Mouse (Mus musculus) lung, embryonic 15.5 days (tissue): Measurements from ENCODE around the gene Ubxn11. TPM values are rescaled to one million over a fixed set of nuclear protein-coding genes. Genes with fewer than 3 reads are reported as not detected.

ENCODE experiments used
- ATAC-seq: fragments of 200-750 bp; cut with Nextera tagmentation; 2 replicates; pipeline ENCODE4 v1.8.0; 2017; ENCODE audit warnings: moderate number of reproducible peaks, borderline replicate concordance; ENCODE audit not compliant: low FRiP score, low TSS enrichment; ENCODE audit errors: extremely low read depth
- H3K27ac ChIP-seq: fragments of 300-500 bp; sonication (generic); 2 replicates; pipeline ENCODE4 v1.5.1; 2015; ENCODE audit warnings: moderate library complexity, mild to moderate bottlenecking, inconsistent platforms
- H3K27me3 ChIP-seq: fragments of 300-500 bp; sonication (generic); 2 replicates; pipeline ENCODE4 v1.6.1; 2015; ENCODE audit warnings: inconsistent platforms
- H3K36me3 ChIP-seq: fragments of 300-500 bp; sonication (generic); 2 replicates; pipeline ENCODE4 v1.6.1; 2015; ENCODE audit warnings: inconsistent platforms
- H3K4me1 ChIP-seq: fragments of 300-500 bp; sonication (generic); 2 replicates; pipeline ENCODE4 v1.6.1; 2015; ENCODE audit warnings: inconsistent platforms
- H3K4me2 ChIP-seq: fragments of 300-500 bp; sonication (generic); 2 replicates; pipeline ENCODE4 v1.6.1; 2015; ENCODE audit warnings: inconsistent platforms, mild to moderate bottlenecking, moderate library complexity
- H3K4me3 ChIP-seq: fragments of 300-500 bp; sonication (generic); 2 replicates; pipeline ENCODE4 v1.5.1; 2015; ENCODE audit warnings: mild to moderate bottlenecking, inconsistent platforms
- H3K9ac ChIP-seq: fragments of 300-500 bp; sonication (generic); 2 replicates; pipeline ENCODE4 v1.6.1; 2015; ENCODE audit warnings: inconsistent platforms
- H3K9me3 ChIP-seq: fragments of 300-500 bp; sonication (generic); 2 replicates; pipeline ENCODE4 v1.6.1; 2016; ENCODE audit warnings: inconsistent platforms
- WGBS: fragments of 180-500 bp; shearing (Covaris S2); methylation state at CpG from one replicate; pipeline ENCODE4 v1.1.7; 2015; 5-methylcytosine and 5-hydroxymethylcytosine counted together
- polyA plus RNA-seq: library from polyadenylated mRNA; unstranded; fragments of >200 nt; fragmentation: Nextera tagmentation; extraction: Ambion mirVana; gene quantifications from 2 replicates; pipeline ENCODE4 v1.2.1, GENCODE M21; 2015

Gene Ubxn11
- polyA plus RNA-seq, 1 experiment from 2014 or later = 9.1 TPM

DNA sequence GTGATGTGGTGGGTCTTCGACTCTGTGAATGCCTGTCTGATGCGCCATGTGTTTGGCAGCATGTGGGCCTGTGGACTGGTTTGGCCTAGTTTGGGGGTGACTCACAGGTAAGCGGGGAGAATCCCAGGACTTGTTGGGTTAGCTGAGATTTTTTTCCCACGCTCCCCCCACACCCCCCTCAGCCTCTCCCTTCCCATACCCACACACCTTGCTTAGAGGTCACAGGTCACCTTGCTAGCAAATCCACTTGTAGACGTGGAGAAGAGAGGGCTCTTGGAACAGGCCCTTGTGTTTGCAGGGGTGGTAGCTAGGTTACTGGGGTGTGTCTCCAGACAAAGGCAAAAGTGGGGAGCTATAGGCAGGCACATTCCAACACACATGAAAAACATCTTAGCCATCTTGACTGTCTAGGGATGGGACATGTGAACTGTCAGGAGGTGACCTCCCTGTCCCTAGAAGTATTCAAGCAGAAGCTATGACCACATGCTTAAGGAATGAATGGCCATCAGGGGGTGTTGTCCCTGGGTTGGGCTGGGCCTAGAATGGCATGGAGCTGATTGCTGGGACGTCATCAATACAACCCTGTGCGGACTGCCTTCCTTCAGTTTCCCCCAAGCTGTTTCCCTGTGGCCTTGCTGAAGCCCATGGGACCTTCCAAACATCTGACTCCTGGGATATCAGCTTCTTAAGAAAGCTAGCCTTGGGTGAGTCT is 34.4 kb upstream of the Ubxn11 start:
- no peak for ATAC-seq
- 75% methylated on average over 7 of the region's 7 CpGs for WGBS

DNA sequence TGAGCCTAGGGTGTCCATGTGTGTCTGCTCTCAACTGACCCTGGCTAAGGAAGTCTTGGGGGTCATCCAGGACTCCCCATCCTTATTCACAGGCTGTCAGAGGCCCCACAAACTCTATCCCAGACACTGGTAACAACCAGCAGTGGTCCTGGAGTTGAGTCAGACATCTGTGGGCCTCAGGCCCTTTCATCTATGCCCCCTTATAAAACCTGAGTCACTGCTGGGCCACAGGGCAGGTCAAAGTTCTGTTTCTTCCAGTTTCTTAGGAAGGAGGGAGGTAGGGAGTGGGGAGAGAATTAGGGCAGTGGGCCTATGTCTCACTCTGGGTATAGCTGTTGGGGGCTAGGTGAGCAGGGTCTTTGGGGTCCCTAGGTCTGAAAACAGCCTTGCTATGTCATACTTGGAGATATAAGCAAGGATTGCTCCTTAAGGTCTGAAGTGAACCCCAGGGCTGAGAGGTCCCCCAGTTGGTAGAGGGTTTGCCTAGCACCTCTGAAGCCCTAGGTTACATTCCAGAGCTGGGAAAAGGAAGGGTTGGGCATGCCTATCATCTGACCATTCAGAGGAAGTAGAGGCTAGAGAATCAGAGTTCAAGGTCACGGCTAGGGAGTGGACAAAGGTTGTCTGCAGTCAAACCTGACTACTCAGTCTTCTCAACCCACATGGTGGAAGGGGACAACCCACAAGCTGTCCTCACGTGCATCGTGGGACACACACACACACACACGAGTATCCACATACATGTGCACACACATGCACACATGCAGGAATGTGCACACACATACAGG is 33.4 kb upstream of the Ubxn11 start:
- no peak overlapping the region for H3K4me2 ChIP-seq
- H3K36me3 ChIP-seq = no peaks in the 10 kb centered on the region
- H3K9me3 ChIP-seq = no peaks in the 10 kb centered on the region
- no peak overlapping the region for H3K27ac ChIP-seq
- H3K9ac ChIP-seq = no peak overlapping the region
- H3K4me1 ChIP-seq = no peaks in the 10 kb centered on the region; the same call in none of the 2 replicates
- WGBS = 82% methylated on average over 4 of the region's 4 CpGs
- ATAC-seq = no peak
- H3K27me3 ChIP-seq = peaks cover 18% of the 10 kb centered on the region
- H3K4me3 ChIP-seq = no peak overlapping the region

More for the DNA sequence above, 34.4 kb upstream of the Ubxn11 start:
- H3K4me2 ChIP-seq = no peak overlapping the region
- no peak overlapping the region for H3K9ac ChIP-seq
- no peaks in the 10 kb centered on the region for H3K9me3 ChIP-seq
- peaks cover 18% of the 10 kb centered on the region for H3K27me3 ChIP-seq
- H3K27ac ChIP-seq = no peak overlapping the region
- H3K36me3 ChIP-seq = no peaks in the 10 kb centered on the region
- H3K4me1 ChIP-seq = no peaks in the 10 kb centered on the region; the same call in none of the 2 replicates
- no peak overlapping the region for H3K4me3 ChIP-seq

DNA sequence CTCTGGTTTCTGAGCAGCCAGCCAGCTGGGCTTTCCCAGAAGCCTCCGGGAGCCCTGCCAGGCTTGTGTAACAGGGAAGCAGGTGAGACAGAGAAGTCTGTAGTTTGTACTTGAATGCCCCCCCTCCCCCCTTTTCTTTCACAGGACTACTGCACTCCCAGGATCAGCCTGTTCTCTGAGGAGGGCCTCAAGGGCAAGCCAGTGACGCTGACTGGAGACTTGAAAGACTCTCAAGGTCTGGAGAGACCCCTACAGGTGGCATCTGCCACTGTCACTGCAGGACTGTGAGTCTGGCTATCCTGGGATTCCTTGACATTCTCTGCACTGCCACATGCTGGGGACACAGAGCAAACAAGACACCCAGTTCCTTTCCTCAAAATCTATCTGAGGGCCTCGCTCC is 23.7 kb upstream of the Ubxn11 start:
- Histone ChIP-seq H3K4me1 (peaks cover 6% of the 10 kb centered on the region), H3K4me3 (no peak overlapping the region), H3K4me2 (no peak overlapping the region), H3K36me3 (no peaks in the 10 kb centered on the region), H3K9ac (no peak overlapping the region), H3K27me3 (no peaks in the 10 kb centered on the region), H3K27ac (no peak overlapping the region), H3K9me3 (no peaks in the 10 kb centered on the region)
- ATAC-seq = no peak
- 14% methylated on average over 3 of the region's 3 CpGs for WGBS

DNA sequence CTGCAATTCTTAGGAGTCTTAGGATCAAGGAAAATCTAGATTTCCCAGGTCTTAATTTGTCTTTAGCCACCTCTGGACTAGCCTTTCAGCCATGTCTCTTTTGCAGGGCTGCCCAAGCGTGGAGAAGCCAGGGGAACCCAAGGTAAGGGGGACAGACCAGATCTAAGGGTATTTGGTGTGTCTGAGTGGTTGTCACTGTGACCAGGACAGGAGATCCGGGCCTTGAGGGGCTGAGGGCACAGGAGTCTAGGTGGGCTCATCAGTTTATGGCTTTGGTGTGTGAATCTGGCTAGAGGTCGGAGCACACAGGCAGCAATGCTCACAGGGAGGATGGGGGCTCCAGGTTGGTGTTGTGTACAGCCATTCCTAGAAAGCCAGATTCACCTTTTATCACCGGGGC is 21.7 kb upstream of the Ubxn11 start:
- H3K4me3 ChIP-seq = no peak overlapping the region
- H3K9ac ChIP-seq = no peak overlapping the region
- H3K9me3 ChIP-seq = no peaks in the 10 kb centered on the region
- no peaks in the 10 kb centered on the region for H3K36me3 ChIP-seq
- peaks cover 6% of the 10 kb centered on the region for H3K4me1 ChIP-seq
- ATAC-seq = no peak
- 69% methylated on average over 4 of the region's 4 CpGs for WGBS
- H3K4me2 ChIP-seq = no peak overlapping the region
- H3K27ac ChIP-seq = no peak overlapping the region
- H3K27me3 ChIP-seq = no peaks in the 10 kb centered on the region

DNA sequence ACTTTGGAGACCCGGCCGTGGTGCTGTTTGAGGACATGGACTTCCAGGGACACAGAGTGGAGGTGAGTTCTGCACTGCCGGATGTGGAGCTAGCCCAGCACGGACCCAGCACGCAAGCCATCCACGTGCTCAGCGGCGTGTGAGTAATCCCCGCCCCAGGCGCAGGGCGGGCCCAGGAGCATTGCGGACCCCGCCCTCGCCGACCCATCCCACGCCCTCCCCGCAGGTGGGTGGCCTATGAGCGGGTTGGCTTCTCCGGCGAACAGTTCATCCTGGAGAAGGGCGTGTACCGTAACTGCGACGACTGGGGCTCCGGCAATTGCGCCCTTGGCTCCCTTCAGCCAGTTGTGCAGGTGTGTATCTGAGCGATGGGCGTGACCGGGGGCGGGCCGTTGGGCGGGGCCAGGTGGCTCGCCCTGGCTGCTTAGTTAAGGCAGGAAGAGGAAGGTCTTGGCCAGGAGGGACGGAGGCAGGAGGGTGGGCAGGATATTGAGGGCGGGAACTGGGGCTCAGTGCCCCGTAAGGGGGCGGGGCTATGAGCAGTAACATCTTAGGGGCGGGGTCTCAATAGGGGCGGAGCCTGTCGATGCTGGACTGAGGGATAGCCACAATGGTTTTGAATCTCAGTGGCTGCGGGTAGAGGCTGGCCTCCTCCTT is 20.5 kb upstream of the Ubxn11 start:
- Histone ChIP-seq H3K4me3 (peak overlapping the region; percentile 42), H3K4me2 (peak overlapping the region; percentile 71), H3K9ac (0 out of 2 replicates have a peak overlapping the region, but pooled peaks have one; percentile 5), H3K27ac (peak overlapping the region; percentile 32; the same call in 1 of the 2 replicates), H3K36me3 (no peaks in the 10 kb centered on the region), H3K9me3 (no peaks in the 10 kb centered on the region), H3K27me3 (no peaks in the 10 kb centered on the region), H3K4me1 (peaks cover 6% of the 10 kb centered on the region)
- under 1% methylated on average over 41 of the region's 41 CpGs for WGBS
- peak; percentile 87 for ATAC-seq

DNA sequence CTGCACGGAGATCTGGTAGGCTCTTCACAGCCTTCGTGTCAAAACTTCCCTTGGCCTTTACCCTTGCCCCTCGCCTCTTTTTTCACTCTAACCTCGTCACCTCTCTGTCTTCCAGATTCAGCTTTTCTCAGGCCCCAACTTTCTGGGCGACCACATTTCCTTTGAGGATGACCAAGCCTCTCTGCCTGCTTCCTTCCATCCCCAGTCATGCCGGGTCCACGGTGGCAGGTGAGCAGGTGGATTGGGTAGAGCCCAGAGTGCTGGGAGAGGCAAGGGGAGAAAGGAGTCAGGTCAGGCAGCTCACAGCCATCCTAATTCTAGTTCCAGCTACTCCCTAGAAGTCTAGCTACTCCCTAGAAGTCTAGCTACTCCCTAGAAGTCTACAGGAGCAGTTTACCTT is 19.9 kb upstream of the Ubxn11 start:
- WGBS = 11% methylated on average over 7 of the region's 7 CpGs

DNA sequence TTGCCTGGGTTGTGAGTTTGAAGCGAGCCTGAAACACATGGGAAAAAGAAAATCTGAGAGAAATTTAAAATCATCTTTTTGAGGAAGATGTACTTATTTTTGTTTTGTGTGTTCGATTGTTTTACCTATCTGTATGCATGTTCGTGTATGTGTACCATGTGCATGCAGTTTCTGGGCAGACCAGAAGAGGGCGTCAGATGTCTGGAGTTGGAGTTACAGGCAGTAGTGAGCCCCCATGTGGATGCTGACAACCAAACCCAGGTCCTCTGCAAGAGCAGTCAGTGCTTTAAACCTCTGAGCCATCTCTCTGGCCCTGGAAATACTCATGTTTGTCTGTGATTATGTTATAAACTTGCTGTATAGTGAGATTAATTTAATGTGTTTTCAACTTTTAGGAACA is 17.4 kb upstream of the Ubxn11 start:
- Histone ChIP-seq H3K36me3 (no peaks in the 10 kb centered on the region), H3K4me2 (no peak overlapping the region), H3K4me3 (no peak overlapping the region), H3K27me3 (no peaks in the 10 kb centered on the region), H3K4me1 (peaks cover 6% of the 10 kb centered on the region), H3K9me3 (no peaks in the 10 kb centered on the region), H3K9ac (no peak overlapping the region), H3K27ac (no peak overlapping the region)
- no peak for ATAC-seq
- WGBS = 80% methylated on average over 4 of the region's 4 CpGs

More for the DNA sequence above, 19.9 kb upstream of the Ubxn11 start:
- Histone ChIP-seq H3K4me2 (peak overlapping the region; percentile 71), H3K27me3 (no peaks in the 10 kb centered on the region), H3K27ac (no peak overlapping the region), H3K9ac (no peak overlapping the region), H3K36me3 (no peaks in the 10 kb centered on the region), H3K4me3 (peak overlapping the region; percentile 42), H3K4me1 (peaks cover 6% of the 10 kb centered on the region), H3K9me3 (no peaks in the 10 kb centered on the region)
- no peak for ATAC-seq

DNA sequence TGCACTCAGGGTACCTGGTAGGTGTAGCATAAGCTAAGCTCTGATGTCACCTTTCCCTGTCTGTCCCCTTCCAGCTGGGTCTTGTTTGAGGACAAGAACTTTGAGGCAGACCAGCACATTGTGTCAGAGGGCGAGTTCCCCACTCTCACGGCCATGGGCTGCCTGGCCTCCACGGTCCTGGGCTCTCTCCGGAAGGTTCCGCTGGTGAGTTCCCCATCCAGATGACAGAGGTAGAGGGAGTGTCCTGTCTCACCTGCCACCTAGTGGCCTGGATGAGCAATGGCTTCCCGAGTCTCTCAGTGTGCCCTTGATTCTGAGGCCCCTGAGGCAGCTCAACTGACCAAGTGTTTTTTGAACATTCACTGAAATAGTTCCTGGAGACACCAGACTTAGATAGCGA is 15.0 kb upstream of the Ubxn11 start:
- Histone ChIP-seq H3K9ac (no peak overlapping the region), H3K27me3 (no peaks in the 10 kb centered on the region), H3K4me2 (no peak overlapping the region), H3K27ac (no peak overlapping the region), H3K36me3 (no peaks in the 10 kb centered on the region), H3K4me3 (no peak overlapping the region), H3K9me3 (no peaks in the 10 kb centered on the region), H3K4me1 (no peaks in the 10 kb centered on the region)
- 29% methylated on average over 7 of the region's 7 CpGs for WGBS
- ATAC-seq = no peak

DNA sequence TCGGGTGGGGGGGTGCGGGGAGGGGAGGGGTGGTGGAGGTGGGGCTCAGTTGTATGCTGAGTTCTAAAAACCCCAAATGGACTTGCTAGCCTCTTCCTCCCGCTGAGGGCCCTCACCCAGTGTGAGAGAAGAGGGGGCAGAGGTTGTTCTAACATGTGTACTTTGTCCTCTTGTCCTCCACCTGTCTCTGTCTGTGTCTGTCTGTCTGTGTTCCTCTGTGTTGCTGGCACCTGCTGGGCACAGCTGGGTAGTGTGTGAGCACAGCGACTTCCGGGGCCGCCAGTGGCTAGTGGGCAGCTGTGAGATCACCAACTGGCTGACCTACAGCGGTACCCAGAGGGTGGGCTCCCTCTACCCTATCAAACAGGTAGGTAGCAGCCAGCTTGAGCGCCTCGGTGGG is 13.3 kb upstream of the Ubxn11 start:
- no peak for ATAC-seq
- H3K9me3 ChIP-seq = no peaks in the 10 kb centered on the region
- no peak overlapping the region for H3K27ac ChIP-seq
- no peak overlapping the region for H3K4me3 ChIP-seq
- no peaks in the 10 kb centered on the region for H3K27me3 ChIP-seq
- H3K36me3 ChIP-seq = no peaks in the 10 kb centered on the region
- no peaks in the 10 kb centered on the region for H3K4me1 ChIP-seq
- H3K4me2 ChIP-seq = no peak overlapping the region
- H3K9ac ChIP-seq = no peak overlapping the region
- WGBS = 75% methylated on average over 9 of the region's 9 CpGs

DNA sequence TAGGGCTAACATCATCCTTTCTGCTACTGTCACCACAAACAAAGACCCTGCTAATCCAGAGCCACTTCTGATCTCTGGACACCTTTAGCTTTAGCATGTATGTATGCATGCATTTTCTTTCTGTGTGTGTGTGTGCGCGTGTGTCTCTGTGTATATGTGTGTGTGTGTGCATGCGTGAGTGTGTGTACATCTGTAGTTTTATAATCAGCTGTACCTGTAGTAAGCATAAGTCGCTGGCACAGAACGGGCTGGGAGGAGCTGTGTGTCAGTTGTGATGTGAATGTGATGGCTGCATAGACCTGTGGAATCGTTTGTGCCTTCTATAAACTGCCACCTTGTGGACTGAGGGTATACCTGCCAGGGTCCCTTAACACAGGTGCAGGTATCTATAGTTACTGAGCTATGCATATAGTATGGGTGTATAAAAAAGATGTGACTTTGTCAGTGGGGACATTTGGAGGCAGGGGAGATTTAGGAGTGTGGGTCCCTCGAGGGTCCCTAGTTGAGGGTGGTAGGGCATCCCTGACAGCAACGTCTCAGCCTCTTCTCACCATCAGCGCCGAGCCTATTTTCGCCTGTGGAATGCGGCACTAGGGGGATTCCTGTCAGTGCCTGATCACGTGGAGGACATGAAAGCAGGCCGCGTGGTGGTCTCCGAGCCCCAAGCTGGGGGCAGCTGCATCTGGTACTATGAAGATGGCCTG is 11.7 kb upstream of the Ubxn11 start:
- Histone ChIP-seq H3K9ac (no peak overlapping the region), H3K4me2 (no peak overlapping the region), H3K4me3 (no peak overlapping the region), H3K27ac (no peak overlapping the region), H3K9me3 (no peaks in the 10 kb centered on the region), H3K27me3 (no peaks in the 10 kb centered on the region), H3K4me1 (no peaks in the 10 kb centered on the region), H3K36me3 (no peaks in the 10 kb centered on the region)
- no peak for ATAC-seq
- 72% methylated on average over 16 of the region's 16 CpGs for WGBS

DNA sequence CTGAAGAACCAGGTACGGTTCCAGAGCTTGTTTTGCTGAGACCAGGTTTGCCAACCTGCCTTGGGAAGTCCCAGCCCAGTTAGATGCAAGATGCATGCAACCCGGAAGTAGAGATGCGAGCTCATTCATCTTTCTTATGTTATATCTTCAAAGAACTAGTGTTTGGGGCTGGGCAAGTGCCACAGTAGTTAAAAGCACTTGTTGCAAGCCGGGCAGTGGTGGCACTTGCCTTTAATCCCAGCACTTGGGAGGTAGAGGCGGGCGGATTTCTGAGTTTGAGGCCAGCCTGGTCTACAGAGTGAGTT is 11.2 kb upstream of the Ubxn11 start:
- Histone ChIP-seq H3K4me2 (no peak overlapping the region), H3K4me3 (no peak overlapping the region), H3K9ac (no peak overlapping the region), H3K27me3 (no peaks in the 10 kb centered on the region), H3K27ac (no peak overlapping the region), H3K9me3 (no peaks in the 10 kb centered on the region), H3K4me1 (no peaks in the 10 kb centered on the region), H3K36me3 (no peaks in the 10 kb centered on the region)
- WGBS = 78% methylated on average over 6 of the region's 6 CpGs
- no peak for ATAC-seq
